Mouse (Mus musculus) kidney, adult 2 months (tissue): ENCODE measurements around the gene Ly6g6c. TPM values are rescaled to one million over a fixed set of nuclear protein-coding genes. Genes with fewer than 3 reads are reported as not detected.
A peak's percentile ranks its signal among the peaks of the same experiment; 100 is the strongest.

Source experiments
- DNase-seq: peaks from one replicate; pipeline ENCODE4 v3.0.0; 2021
- H3K27ac ChIP-seq: fragments of 200-500 bp; 2 replicates; pipeline ENCODE4 v1.5.1; 2012; ENCODE audit warnings: low read depth, low read length, control low read depth, inconsistent platforms; ENCODE audit not compliant: insufficient read depth
- H3K27me3 ChIP-seq: fragments of 200-500 bp; replicated peaks from 2 replicates; pipeline ENCODE4 v1.6.1; 2012; ENCODE audit warnings: mild to moderate bottlenecking, moderate library complexity, low read length, inconsistent platforms; ENCODE audit not compliant: control insufficient read depth, insufficient read depth
- H3K36me3 ChIP-seq: fragments of 200-500 bp; 2 replicates; pipeline ENCODE4 v1.6.1; 2012; ENCODE audit warnings: mild to moderate bottlenecking, moderate library complexity, low read length, inconsistent platforms; ENCODE audit not compliant: control insufficient read depth, insufficient read depth
- H3K4me1 ChIP-seq: fragments of 200-500 bp; 2 replicates; pipeline ENCODE4 v1.6.1; 2011; ENCODE audit warnings: low read length; ENCODE audit not compliant: control insufficient read depth, insufficient read depth
- H3K4me3 ChIP-seq: fragments of 200-500 bp; 2 replicates; pipeline ENCODE4 v1.5.1; 2011; ENCODE audit warnings: mild to moderate bottlenecking, low read depth, low read length, control low read depth; ENCODE audit not compliant: insufficient read depth
- CTCF ChIP-seq: fragments of 200-500 bp; conservative IDR thresholded peaks from 2 replicates; pipeline ENCODE4 v1.5.1; 2011; ENCODE audit warnings: low read depth, mild to moderate bottlenecking, control low read depth, low read length, moderate library complexity, mixed read lengths; ENCODE audit not compliant: insufficient read depth, insufficient read length
- POLR2A ChIP-seq: fragments of 200-500 bp; IDR thresholded peaks from one replicate; pipeline ENCODE4 v1.6.1; 2011; ENCODE audit warnings: low read depth, low read length, control low read depth
- WGBS: fragments of 180-500 bp; shearing (Covaris S2); methylation state at CpG from one replicate; pipeline ENCODE4 v1.1.7; 2018; 5-methylcytosine and 5-hydroxymethylcytosine counted together
- polyA plus RNA-seq: library from polyadenylated mRNA; depleted of rRNA; stranded (reverse); fragments of >200 nt; gene quantifications from 2 replicates; pipeline ENCODE4 v1.2.3, GENCODE M21; 2012; rRNA removed

Gene Ly6g6c
- polyA plus RNA-seq: 0.13 and 0.16 TPM in 2 replicates

DNA sequence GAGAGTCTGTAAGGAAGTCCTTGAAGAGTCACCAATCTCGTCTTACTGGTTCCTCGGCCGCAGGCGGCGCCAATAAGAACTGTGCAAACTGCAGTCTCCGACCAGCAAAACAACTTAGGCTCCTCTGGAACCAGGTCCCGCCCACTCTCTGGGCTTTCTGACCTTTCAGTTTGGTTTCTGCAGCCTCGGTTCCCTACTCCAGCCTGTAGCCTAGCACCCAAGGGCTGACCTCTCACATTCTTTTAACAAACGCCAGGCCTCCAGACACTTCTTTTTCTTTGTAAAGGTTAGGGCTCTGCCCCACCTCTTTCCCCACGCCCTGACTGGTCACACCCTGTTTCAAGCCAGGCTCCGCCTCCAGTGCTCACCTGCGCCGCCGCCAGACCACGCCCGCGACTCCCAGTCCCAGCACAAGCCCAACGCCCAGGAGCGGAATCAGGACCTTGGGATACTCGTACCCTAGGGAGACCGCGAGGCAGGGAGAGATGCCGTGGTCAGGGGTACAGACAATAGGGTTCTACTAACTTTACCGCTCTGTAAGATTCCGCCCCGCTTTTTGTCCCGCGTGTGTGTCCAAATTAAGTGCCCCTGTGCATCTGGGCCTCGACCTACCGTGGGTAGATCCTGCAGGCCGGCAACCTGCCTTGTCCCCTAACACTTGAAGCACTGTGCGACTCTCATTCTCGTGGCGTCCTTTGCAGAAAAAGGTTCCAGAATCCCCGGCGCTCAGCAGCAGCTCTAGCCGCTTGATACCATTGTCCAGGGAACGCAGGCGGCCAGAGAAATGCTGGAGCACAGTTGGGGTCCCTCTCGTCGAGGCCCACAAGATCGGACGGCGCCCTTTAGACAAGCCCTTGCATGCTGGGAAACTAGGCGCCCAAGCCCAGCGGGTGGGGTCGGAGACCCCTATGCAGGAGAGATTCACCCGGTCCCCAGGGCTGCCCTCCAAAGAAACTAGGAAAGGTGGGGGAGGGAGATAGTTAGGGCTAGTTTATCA, at the start of gene Ly6g6c:
Ly6g6c (plus strand) TSS at position 438 of the 997 bp plus-strand sequence.
- 9% methylated on average over 48 of the region's 48 CpGs for WGBS
- TF ChIP-seq POLR2A (no peak), CTCF (no peak)
- peak within 1 kb of the TSS; percentile 47 for H3K4me3 ChIP-seq
- H3K27me3 ChIP-seq: no peaks in the 10 kb centered on the region
- peak; percentile 83 for DNase-seq
- no peaks in the 10 kb centered on the region for H3K36me3 ChIP-seq
- no peaks in the 10 kb centered on the region; the same call in 1 of the 2 replicates for H3K4me1 ChIP-seq
- H3K27ac ChIP-seq: peak within 1 kb of the TSS; percentile 65

DNA sequence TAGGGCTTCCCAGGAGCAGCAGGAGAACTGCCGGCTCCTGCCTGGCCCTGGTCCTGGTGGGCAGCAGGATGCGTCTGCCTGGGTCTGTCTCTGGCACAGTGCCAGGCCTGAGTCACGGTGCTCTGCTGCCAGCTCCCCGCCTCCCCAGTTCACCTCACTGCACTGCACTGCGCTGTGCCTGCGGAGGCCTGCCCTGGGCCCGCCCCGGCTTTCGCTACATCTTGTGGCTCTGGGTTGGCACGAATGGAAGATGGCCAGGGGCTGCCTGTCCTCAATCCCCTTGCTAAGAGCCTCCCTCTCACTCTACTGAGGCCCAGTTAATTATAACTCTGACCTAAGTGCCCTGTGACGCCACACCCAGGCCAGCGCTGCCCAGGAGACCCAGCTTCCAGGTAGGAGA, 48.8 kb upstream of the Ly6g6c start, which contains the start of gene Vwa7:
Vwa7 (plus strand) TSS at position 204 of the 400 bp plus-strand sequence.
- no peak for TF ChIP-seq CTCF
- TF ChIP-seq POLR2A: no peak
- Histone ChIP-seq H3K4me1 (no peaks in the 10 kb centered on the region), H3K27me3 (no peaks in the 10 kb centered on the region), H3K27ac (no peak within 1 kb of the TSS), H3K4me3 (no peak within 1 kb of the TSS), H3K36me3 (no peaks in the 10 kb centered on the region; the same call in 1 of the 2 replicates)
- 36% methylated on average over 12 of the region's 12 CpGs for WGBS
- DNase-seq: peak; percentile 58

GRCm38 (mm10) chr17:35016791-35017705, 48.1 kb upstream of the Ly6g6c start:
- no peak overlapping the region for H3K27ac ChIP-seq
- WGBS: 79% methylated on average over 10 of the region's 10 CpGs
- no peak for DNase-seq
- no peaks in the 10 kb centered on the region for H3K4me1 ChIP-seq
- no peak for TF ChIP-seq POLR2A
- no peak for TF ChIP-seq CTCF
- no peaks in the 10 kb centered on the region for H3K27me3 ChIP-seq
- H3K4me3 ChIP-seq: no peak overlapping the region
- no peaks in the 10 kb centered on the region for H3K36me3 ChIP-seq

DNA sequence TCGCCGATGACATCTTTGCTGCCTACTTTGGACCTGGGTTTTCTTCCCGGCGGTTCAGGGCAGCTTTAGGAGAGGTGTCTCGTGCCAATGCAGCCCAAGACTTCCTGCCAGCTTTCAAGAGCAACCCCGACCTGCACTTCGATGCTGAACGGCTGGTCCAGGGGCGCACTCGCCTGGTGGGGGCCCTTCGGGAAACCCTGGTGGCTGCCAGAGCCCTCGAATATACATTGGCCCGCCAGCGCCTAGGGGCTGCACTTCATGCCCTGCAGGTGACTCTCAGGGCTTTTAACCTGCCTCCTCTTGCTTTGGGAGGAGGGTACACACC, 47.5 kb upstream of the Ly6g6c start:
- no peak for DNase-seq
- WGBS: 76% methylated on average over 14 of the region's 14 CpGs

DNA sequence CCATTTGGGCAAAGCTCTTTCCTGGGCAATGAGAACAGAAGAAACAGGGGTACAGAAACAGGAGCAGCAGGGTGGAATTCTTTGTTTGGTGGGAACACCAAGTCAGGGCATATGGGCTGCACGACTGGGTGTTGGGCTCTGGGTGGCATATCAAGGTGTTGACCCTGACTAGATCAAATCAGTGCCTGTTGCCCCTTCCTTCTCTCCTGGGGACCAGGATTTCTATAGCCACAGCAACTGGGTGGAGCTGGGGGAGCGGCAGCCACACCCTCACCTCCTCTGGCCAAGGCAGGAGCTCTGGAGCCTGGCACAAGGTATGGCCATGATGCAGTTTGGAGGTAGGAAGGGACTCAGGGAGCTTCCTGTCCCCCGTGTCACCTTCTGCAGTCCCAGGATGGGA, 47.0 kb upstream of the Ly6g6c start:
- no peak for DNase-seq
- Histone ChIP-seq H3K36me3 (no peaks in the 10 kb centered on the region), H3K27me3 (no peaks in the 10 kb centered on the region), H3K4me1 (no peaks in the 10 kb centered on the region), H3K27ac (no peak overlapping the region), H3K4me3 (no peak overlapping the region)
- 92% methylated on average over 3 of the region's 3 CpGs for WGBS
- no peak for TF ChIP-seq CTCF
- no peak for TF ChIP-seq POLR2A

More for the DNA sequence above, 47.5 kb upstream of the Ly6g6c start:
- Histone ChIP-seq H3K4me1 (no peaks in the 10 kb centered on the region), H3K27ac (no peak overlapping the region), H3K36me3 (no peaks in the 10 kb centered on the region), H3K4me3 (no peak overlapping the region), H3K27me3 (no peaks in the 10 kb centered on the region)
- TF ChIP-seq POLR2A (no peak), CTCF (no peak)

DNA sequence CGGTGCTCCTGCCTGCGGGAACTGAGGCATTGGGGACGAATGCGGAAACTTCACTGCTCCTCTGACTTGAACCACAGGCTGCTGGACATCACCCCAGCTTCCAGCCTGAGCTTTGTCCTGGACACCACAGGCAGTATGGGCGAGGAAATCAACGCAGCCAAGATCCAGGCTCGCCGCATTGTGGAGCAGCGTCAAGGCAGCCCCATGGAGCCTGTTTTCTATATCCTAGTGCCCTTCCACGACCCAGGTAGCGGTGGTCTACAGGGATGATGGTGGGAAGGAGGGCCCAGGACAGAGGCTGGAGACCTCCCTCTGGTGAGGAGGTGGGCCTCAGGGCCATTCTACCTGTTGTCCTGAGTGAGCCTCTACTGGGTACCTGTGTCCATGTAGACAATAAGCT, 45.3 kb upstream of the Ly6g6c start:
- no peaks in the 10 kb centered on the region for H3K4me1 ChIP-seq
- DNase-seq: no peak
- H3K27me3 ChIP-seq: no peaks in the 10 kb centered on the region
- no peaks in the 10 kb centered on the region for H3K36me3 ChIP-seq
- TF ChIP-seq POLR2A: no peak
- TF ChIP-seq CTCF: no peak
- WGBS: 85% methylated on average over 11 of the region's 11 CpGs
- H3K27ac ChIP-seq: no peak overlapping the region
- H3K4me3 ChIP-seq: no peak overlapping the region

DNA sequence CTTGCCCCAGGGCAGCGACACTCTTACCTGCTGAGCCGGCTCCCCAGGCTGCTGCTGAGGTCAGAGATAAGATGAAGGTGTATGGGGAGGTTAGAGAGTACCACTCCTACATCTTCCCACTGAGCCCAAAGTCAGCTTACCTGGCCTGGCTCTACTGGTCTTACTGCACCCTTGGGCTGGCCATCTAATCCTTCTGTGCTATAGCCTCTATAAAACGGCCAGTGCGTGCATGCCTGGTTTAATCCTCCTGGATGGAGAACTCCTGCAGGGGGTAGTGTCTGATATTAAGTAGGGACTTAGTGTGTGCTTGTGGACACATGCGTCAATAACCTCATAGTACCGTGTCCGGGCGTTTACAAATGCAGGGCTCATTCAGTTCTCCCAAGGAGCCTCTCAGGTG, 44.6 kb upstream of the Ly6g6c start:
- DNase-seq: no peak

More for the DNA sequence above, 44.6 kb upstream of the Ly6g6c start:
- no peaks in the 10 kb centered on the region for H3K4me1 ChIP-seq
- no peak overlapping the region for H3K4me3 ChIP-seq
- no peak overlapping the region for H3K27ac ChIP-seq
- no peak for TF ChIP-seq POLR2A
- WGBS: 91% methylated on average over 8 of the region's 8 CpGs
- H3K36me3 ChIP-seq: no peaks in the 10 kb centered on the region
- no peaks in the 10 kb centered on the region for H3K27me3 ChIP-seq
